Mouse (Mus musculus): ENCODE results near the gene Olfr577.

Olfr577 gene

DNA sequence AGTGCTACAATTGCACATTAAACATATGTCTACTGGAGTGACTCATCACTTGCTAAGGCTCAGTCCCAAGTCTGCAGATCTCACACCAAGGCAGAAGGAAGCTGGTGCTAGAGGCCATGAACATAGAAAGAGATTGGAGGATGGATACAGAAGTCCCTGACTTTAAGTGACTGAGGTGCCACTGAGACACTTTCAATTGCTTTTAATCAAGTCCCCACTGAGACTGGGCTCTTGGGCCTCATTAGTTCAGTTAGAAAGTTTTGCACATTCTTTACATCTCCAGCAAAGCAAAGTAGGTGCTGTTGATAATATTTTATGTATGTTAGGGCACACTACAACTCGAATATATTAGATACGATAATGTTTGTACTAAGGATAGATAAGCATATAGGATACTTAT, at the start of gene Olfr577:
Gene Olfr577, minus strand, starts transcription at position 101 of the 400 bp plus-strand sequence.
- DNase-seq: no peak

DNA sequence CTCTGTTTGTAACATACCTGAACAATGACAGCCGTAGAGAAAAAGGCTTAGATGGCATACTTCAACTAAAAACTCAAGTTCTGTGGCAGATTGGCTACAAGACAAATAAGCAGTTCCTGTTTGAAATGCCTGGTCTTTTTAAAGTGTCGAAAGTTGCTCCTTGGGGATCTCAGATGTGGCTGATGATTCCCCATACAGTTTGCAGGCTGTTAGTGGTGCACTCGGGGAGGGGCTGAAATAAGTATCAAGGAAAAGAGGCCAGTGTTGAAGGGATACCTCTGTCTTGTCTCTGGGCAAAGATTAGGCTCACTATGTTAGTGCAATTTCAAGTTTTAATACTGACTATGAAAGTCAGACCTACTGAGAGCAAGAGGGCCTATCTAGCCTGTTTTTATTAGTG, 13.5 kb upstream of the Olfr577 start, which contains the start of gene Olfr578:
Gene Olfr578, minus strand, starts transcription at position 101 of the 400 bp plus-strand sequence.
- no peak for DNase-seq

DNA sequence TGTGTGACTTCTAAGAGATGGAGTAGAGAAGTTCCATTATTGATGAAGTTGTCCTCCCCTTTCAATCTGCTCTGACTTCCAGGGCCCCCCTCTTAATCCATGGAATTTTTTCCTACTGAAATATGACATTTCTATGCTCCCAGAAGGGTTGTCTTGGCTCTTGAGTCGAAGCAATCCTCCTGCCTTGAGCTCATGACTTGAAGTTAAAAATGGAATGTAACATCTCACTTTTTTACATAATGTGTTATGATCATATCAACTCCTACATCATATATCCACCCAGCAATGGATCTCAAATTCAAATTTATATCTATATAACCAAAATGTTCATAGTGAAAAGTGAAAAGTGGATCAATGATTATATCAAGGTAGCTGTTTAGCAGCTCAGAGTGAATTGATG, 1.3 kb downstream of the Olfr577 start:
- no peak for DNase-seq

DNA sequence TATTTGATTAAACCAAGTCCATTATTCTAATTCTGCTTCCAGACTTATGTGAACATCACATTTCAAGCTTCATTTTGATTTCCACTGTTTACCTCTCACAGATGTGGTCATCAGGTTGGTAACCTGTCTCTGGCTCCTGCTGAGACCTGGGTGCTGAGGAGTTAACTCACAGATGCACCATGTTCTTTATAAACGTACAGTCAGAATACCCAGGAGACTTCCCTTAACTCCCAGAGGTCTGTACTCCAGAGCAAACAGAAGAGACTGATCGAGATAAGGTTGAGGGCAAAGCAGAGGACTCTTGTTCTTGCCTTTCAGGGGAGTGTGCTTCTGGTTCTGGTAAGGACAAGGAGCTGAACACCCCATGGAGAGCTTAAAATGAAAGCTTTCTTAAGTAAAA, 13.4 kb downstream of the Olfr577 start, which contains the start of gene Olfr576:
Gene Olfr576, plus strand, starts transcription at position 301 of the 400 bp plus-strand sequence.
- DNase-seq: no peak

DNA sequence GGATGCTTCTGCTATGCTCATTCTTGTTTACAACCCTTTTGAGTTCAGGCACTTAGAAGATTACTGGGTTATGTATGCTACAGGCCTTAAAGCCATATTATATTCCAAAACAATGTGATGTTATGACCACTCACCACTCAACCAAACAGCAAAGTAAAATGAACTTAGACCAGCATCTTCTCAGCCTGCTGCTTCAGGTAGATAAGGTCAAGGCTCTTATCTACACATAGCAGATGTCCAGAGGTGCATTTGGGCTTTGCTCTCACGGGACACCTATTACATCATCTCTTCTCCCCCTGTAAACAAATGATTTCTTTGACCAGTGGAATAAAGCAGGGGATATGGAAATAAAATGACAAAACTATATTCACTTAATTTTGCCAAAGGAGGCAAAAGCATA, 17.1 kb downstream of the Olfr577 start, which contains the start of gene Olfr575:
Gene Olfr575, minus strand, starts transcription at position 183 of the 400 bp plus-strand sequence.
- DNase-seq: no peak

DNA sequence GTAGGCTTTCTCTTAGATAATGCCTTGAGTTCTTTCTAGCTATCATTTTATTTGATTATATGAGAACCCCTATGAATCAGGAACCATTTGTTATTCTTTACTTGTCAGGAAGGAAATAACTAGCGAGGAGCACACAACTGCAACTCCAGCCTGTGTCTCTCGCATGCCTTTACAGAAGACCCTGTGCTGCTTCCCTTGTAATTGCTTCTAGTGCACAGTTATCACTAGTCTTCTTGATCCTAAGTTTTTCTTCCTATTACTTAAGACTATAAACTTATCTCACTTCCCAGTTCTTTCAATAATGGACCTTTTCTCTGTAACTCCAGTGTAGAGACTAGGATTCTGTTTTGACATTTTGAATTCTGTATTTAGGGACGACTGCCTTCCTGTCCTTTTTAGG, 17.6 kb downstream of the Olfr577 start:
- no peak for DNase-seq

DNA sequence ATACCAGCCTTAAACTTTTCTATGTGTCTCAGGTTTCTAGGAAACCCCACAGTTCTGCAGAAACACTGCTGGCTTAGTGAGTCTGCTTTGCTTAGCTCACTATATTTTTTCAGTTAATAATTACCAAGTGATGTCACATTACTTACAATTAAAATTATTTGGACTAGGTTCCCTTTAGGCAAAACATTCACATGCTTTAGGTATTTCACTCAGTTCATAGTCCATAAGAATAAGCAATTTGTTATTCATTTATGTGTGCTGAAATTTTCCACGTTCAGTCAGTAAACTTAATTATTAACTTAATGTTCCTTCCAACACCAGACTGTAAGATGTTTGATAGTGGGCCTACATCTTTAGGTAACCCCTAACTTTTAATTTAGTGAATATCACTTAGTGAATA, 25.0 kb downstream of the Olfr577 start:
- no peak for DNase-seq

DNA sequence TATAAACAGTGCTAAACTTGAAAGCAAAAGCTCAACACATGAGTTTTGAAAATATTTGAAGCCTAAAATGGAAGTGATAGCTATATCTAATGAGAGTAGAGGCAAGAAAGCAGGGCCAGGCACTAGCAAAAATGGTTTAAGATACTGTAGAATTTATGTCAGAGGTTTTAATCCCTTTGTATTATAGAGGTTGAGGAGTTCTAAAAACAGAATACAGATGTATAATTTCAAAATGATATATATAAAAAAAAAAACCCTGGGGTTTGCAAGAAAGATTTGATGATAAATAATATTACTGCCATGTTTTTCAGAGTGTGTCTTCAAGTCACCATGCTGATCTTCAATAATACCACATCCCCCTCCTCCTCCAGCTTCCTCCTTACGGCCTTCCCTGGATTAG, 27.6 kb downstream of the Olfr577 start, which contains the start of gene Olfr574:
Gene Olfr574, plus strand, starts transcription at position 301 of the 400 bp plus-strand sequence.
- DNase-seq: no peak

DNA sequence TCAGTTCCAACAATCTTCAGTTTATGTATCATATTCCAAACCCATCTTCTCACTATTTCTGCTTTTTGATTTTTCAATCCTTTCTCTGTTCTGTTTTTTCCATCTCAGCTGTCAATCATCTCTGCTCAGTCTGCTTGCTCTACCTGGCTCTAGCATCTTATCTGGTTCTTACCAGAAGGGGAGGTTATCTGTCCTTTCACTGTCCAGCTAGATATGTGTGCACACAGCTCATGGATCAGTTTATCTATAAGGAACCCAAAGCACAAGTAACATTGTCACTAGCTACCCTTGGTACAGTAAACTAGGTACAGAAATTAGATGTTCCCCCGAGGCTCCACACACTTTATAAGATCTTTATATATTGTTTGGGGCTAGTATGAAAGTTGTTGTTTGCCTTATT, 32.3 kb downstream of the Olfr577 start:
- no peak for DNase-seq

DNA sequence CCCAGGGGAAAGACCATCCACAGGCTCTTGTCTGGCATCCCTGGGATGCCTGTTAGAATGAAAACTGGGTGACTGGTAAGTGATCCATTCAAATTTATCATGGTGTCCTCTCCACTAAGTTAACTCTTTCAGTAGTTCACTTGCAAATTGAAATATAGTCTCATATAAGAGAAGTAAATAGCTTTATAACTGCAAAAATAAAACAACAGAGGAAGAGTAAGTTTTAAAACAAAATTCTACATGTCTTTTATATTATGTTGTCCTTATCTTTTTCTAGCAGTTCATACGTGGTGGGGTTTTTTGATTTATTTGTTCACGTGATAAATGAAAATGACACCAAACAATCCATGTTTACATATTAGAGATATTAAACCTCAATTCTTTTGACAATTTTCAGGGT, 33.3 kb downstream of the Olfr577 start, which contains the start of gene Olfr573-ps1:
Gene Olfr573-ps1, minus strand, starts transcription at position 101 of the 400 bp plus-strand sequence.
- no peak for DNase-seq

DNA sequence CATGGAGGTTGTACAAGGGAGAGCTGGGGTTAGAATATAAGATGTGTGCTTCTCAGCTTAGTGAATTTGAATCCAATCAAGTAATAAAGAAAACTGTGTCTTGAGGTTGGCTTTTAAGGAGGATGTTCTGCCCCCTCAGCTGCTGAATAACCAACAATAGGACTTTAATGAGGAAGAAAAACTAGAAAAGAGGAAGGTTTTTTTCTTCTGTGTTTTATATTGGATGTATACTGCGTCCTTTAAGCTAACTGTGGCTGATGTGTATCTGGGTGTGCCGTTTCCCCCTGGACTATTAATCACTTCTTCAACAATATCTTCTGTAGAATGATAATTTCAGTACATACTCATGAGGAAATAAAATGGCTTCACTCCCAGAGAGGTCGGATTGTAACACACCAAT, 48.6 kb downstream of the Olfr577 start:
- DNase-seq: no peak

DNA sequence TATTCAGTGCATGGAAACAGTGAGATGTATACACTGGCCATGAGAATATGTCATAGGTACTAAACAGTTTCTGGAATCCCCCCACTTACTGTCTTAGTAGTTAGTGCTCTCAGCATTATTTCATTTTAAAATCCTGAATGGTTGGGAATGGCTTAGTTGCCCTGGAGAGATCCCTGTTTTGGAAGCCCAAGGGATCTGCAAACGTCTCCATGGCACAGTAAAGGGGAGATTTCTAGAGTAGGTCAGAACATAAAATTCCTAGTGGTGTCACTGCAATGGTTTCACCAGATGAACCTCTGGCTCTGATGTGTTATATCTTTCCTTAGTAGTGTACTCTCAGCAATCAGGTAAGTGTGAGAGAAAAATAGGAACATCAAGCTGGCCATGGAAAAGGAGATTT, 51.6 kb downstream of the Olfr577 start, which contains the start of gene Olfr572:
Gene Olfr572, plus strand, starts transcription at position 301 of the 400 bp plus-strand sequence.
- DNase-seq: no peak
